Mouse (Mus musculus) thymus, postnatal 0 days (tissue): Measurements from ENCODE around the gene Lrrc2. TPM values are rescaled to one million over a fixed set of nuclear protein-coding genes. Genes with fewer than 3 reads are reported as not detected.
A peak's percentile ranks its signal among the peaks of the same experiment; 100 is the strongest.

Source experiments
- DNase-seq: peaks from one replicate; pipeline ENCODE4 v3.0.0-alpha.2; 2015; ENCODE audit warnings: low spot score
- polyA plus RNA-seq: library from polyadenylated mRNA; unstranded; fragments of >200 nt; fragmentation: Nextera tagmentation; extraction: Ambion mirVana; gene quantifications from 2 replicates; pipeline ENCODE4 v1.2.1, GENCODE M21; 2015

Gene Lrrc2
- polyA plus RNA-seq, 1 experiment from 2014 or later = 0.38 TPM

- no peak for DNase-seq
These were observed 4.1 kb upstream of the Lrrc2 start for GRCm38 (mm10) chr9:110947261-110947661.

GRCm38 (mm10) chr9:110947900-110948299, 3.4 kb upstream of the Lrrc2 start:
- DNase-seq = no peak

DNA sequence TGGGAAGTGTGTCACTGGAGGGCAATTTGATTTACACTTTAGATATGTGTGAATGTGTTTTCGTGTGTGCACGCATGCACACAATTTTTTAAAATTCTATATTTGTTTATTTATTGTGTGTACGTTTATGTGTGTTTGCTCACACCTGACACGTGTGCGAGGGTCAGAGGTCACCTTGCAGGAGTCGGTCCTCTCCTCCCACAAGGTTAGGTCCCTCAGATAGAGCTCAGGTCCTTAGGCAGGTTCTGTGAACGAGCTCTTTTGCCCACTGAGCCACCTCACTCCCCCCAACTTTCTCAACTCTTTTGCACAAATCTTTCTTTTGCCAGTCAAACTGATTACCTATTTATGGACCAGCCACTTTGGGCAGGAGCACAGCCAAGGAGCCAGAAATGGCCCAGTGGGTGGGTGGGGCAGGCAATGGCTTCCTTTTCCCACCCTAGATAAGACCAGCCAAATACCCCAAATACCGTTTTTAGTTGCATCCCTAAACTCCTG, 2.5 kb upstream of the Lrrc2 start:
- DNase-seq = no peak

DNA sequence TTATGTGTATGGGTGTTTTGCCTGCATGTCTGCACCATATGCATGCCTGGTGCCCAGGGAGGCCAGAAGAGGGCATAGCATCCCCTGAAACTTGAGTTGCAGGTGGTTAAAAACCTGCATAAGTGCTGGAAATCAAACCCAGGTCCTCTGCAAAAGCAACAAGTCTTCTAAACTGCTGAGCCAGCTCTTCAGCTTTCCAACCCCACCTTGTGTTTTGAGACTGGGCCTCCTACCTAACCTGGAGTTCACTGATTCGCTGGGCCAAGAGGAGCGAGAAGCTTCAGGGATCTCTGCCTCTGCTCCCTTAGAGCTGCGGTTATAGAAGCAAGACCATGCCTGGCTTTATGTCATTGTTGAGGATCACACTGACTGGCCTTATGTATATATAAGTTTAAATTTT, 1.2 kb upstream of the Lrrc2 start:
- DNase-seq = no peak

DNA sequence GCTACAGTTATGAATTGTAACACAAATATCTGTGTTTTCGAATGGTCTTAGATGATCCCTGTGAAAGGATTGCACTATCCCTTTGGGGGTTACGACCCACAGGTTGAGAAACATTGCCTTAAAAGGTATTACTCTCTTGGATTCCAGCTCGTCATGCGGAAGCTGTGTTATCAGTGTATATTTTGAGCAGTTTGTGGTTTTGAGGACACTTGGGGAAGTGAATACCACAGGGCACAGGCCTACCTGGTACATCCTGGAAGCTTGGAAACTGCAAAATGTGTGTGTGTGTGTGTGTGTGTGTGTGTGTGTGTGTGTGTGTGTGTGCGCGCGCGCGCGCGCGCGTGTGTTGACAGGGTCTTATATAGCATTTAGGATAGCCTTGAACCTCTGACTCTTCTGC, 521 bp downstream of the Lrrc2 start:
- no peak for DNase-seq

GRCm38 (mm10) chr9:110952398-110952797, 1.1 kb downstream of the Lrrc2 start:
- DNase-seq = no peak

GRCm38 (mm10) chr9:110952931-110953549, 1.7 kb downstream of the Lrrc2 start:
- DNase-seq = no peak

DNA sequence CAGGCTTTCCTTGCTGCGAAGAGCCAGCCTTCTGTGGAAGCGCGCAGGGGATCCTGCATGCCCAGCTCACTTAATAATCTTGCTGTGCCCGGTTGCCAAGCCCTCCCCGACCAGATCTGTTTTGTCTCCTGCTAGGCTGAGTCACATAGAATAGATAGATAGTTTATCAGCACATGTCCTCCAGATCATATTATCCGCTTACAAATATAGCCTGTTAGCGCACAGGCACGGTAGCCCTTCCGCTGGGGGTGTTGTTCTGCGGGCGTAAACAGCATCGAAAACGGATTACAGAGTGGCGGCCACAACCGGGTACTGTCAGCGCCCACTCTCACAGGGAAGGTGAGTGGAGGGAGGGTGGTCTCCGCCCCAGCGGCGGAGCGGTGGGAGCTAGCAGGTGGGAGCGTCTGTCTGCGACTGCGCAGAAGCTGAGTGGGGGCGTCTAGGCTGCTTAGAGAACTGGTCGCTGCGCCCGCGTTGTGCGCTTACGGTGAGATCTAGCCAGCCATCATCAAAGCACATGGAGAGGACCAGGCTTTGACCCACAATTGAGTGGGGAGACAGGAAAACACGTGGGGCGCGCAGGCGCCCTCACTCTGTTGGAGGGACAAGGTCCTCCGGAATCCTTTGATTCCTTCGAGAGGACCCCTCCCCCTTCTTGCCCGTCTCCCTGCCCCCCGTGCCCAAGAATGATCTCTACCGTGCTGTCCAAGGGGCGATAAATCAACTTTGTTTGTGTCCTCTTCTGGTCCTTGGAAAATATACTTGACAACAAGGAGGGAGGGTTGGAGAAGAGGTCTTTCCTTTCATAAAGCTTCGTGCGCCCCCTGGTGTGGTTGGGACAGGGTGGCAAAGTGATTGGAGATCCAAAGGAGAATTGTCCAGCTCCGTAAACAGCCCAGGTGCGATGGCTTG, 2.5 kb downstream of the Lrrc2 start:
- DNase-seq = peak; percentile 68

GRCm38 (mm10) chr9:110954681-110955445, 3.5 kb downstream of the Lrrc2 start:
- DNase-seq = no peak

DNA sequence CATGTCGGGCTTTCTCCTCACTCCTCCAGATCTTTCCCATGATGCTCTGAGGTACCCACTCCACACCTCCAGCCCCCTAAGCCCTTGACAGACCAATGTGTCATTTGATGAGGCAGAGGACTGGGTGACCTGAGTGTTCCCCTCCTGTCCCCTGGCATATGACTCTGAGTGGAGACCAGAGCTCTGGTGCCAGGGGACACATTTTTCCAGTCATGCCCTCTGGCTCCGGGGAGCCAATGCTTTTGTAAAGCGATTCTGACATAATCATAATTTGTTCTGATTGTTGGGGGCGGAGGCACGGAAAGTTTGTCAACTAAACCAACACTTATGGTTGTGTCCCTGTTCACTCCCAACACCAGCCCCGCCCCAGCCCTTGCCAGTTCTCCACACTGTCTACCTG, 4.6 kb downstream of the Lrrc2 start:
- no peak for DNase-seq

DNA sequence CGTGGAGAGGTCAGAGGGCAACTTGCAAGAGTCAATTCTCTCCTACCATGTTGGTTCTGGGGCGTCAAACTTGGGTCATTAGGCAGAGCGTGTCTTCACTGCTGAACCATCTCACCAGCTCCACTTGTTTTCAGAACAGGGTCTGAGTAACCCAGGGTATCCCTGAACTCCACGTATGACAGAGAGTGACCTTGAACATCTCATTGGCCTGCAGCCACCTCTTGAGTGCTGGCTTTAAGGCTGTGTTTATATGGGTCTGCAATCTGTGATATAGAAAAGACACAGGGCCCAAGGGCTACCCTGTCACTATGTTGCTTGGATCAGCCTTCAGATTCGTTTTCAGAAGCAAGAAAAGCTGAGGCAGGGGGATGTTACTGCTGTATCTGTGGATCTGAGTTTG, 8.3 kb downstream of the Lrrc2 start:
- no peak for DNase-seq

DNA sequence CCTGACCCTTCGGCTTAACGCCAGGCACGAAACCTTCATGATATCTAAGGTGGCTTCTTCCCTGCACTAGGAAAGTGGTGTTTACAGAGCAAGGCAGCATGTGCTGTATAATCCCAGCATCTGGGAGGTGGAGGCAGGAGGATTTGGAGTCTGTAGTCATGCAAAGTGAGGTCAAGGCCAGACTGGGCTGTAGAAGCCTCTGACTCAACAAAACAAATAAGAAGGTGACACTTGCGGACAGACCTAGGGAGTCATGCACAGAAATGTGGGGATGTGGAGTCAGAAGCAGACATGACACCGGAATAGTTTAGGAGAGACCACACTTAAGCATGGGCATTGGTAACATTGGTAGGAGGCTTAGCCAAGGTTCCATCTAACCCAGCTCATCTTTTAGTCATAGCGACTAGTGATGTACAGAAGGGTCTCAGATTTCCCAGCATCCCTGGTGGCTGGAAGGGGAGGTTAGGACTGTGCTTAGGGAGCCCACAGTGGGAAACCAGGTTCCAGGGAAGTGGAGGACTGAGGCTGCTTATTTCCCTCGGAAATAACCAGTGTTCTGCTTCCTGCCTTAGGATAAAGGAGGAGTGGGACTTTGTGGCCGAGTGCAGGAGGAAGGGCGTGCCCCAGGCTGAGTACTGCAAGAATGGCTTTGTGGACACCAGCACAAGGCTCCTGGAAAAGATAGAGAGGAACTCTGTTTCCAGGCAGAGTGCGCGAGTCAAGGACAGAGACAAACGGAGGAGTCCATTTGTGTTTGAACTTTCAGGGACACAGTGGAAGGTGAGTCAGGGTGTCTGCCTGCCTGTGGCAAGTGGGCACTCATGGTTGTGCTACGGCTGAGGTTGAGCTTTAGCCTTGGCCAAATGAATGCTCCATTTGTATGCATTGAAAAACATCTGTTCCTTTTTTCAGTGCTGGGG, 9.1 kb downstream of the Lrrc2 start:
- no peak for DNase-seq

DNA sequence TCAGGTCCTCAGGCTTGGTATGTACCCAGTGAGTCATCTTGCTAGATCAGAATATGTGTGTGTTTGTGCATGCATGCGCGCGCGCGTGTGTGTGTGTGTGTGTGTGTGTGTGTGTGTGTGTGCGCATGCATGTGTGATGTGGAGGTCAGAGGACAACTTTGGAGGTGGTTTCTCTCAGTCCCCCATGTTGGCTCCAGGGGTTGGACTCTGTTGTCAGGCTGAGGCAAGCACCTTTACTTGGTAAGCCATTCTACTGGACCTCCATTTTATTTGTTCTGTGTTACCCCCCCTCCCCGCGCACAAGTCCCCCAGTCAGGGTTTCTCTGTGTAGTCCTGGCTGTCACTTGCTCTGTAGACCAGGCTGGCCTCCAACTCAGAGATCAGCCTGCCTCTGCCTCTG, 10.0 kb downstream of the Lrrc2 start:
- DNase-seq = no peak

DNA sequence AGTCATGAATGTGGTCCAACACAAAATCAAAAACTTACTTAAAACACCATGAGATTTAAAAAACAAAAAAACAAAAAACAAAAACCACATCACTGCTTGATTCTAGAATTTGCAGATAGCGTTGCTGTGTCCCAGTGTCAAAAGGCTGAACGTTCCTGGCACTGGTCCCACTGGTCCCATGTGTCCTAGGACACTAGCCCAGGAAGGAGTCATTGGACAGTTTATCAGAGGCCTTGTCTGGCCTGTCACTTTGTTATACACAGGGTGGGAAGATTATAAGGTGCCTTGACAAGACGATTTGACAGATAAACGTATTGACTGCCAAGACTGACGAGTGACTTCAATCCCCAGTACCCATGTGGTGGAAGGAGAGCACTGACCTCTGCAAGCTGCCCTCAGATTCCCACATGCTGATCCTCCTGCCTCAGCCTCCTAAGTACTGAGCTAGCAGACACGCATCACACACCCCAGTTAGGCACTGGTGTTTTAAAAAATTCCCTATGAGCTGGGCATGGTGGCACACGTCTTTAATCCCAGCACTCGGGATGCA, 12.3 kb downstream of the Lrrc2 start:
- DNase-seq = no peak

DNA sequence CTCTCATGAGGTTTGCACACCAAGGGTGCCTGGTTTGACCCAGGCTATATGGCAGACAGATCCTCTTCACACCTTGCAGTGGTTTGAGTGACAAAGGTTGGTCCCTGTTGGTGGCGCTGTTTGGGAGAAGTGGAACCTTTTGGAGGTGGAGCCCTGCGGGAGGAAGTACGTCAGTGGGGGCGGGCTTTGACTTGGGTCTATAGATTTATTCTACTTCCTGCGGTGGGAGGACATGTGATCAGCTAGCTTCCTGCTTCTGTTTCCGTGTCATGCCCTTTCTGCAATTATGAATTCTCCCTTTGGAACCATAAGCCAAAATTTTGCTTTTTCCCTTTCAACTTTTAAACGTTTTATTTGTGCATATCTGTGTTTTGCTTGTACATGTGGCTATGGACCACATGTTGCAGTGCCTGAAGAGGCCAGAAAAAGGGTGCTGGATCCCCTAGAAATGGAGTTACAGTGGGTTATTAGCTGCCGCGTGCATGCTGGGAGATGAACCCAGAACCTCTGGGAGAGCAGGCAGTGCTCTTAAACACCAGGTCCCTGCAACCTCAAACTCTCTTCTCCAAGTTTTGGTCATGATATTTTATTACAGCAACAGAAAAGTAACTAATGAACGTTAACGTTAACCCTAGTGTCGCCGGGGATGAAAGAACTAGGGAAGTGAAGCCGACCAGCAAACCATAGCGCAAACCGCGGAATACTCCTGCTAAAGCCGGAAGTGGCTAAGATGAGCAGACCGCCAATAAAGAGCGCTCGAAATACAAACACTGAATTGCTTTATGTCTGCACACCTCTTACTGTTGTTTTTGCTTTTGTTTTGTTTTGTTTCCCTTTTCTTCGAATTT, 13.9 kb downstream of the Lrrc2 start:
- peak; percentile 38 for DNase-seq

GRCm38 (mm10) chr9:110965910-110966231, 14.5 kb downstream of the Lrrc2 start:
- DNase-seq = no peak

GRCm38 (mm10) chr9:110979411-110979810, 28.1 kb downstream of the Lrrc2 start:
- no peak for DNase-seq

DNA sequence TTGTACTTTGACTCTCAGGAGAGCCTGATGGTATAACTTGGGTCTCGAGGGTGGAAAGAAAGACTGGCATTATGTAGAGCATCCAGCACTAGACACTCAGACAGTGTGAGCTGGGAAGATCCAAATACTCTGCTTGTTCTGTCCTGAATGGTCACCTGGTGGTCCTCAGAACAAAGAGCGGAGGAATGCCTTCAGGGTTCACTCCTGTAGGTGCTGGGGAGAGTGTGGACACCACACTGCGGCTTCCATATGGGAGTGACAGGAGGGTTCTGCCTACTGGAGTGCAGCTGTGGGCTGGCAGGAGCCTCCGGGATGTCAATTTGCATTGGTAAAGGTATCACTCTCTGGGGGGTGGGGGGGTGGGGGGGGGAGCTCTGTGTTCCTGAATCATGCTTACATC, 31.0 kb downstream of the Lrrc2 start:
- DNase-seq = no peak

DNA sequence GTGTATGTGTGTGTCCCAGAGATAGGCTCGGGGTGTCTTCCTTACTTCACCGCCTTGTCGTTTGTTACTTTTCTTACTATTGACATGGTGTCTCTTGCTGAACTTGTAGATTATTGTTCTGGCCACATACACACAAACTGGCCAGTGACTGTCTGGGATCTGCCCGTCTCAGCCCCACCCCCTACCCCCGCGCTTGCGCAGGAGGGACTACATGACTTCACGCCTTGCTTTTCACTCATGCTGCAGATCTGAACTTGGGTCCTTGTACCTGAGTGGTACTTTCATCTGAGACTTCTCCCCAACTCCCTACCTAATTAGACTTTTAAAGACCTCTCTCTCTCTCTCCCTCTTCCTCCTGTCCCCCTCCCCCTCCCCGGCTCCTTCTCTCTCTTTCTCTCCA, 32.8 kb downstream of the Lrrc2 start:
- DNase-seq = no peak

GRCm38 (mm10) chr9:110985541-110985940, 34.2 kb downstream of the Lrrc2 start:
- DNase-seq = no peak
